Mouse (Mus musculus): ENCODE data around the gene Pip5kl1. TPM values are rescaled to one million over a fixed set of nuclear protein-coding genes. Genes with fewer than 3 reads are reported as not detected.

Pip5kl1 gene
- total RNA-seq, 2 experiments from 2014 or later = 0.31 TPM; not detected in 1

- ATAC-seq (ENCODE audit: poor library complexity, severe bottlenecking) = no peak
Observed at GRCm38 (mm10) chr2:32547380-32547779, 27.2 kb upstream of the Pip5kl1 start.

- peak; percentile 51 for ATAC-seq (ENCODE audit: poor library complexity, severe bottlenecking)
Observed at GRCm38 (mm10) chr2:32547964-32548739, 26.4 kb upstream of the Pip5kl1 start.

- no peak for ATAC-seq (ENCODE audit: poor library complexity, severe bottlenecking)
Observed at GRCm38 (mm10) chr2:32549171-32549570, 25.4 kb upstream of the Pip5kl1 start.

- ATAC-seq (ENCODE audit: poor library complexity, severe bottlenecking) = no peak
Observed at GRCm38 (mm10) chr2:32549764-32550163, 24.8 kb upstream of the Pip5kl1 start.

GRCm38 (mm10) chr2:32551236-32551635, 23.4 kb upstream of the Pip5kl1 start:
- no peak for ATAC-seq (ENCODE audit: poor library complexity, severe bottlenecking)

GRCm38 (mm10) chr2:32553592-32554148, 20.9 kb upstream of the Pip5kl1 start:
- ATAC-seq (ENCODE audit: poor library complexity, severe bottlenecking) = no peak

- ATAC-seq (ENCODE audit: poor library complexity, severe bottlenecking) = no peak
Observed at GRCm38 (mm10) chr2:32555484-32555883, 19.1 kb upstream of the Pip5kl1 start.

- ATAC-seq (ENCODE audit: poor library complexity, severe bottlenecking) = no peak
Observed at GRCm38 (mm10) chr2:32556019-32556418, 18.6 kb upstream of the Pip5kl1 start.

- no peak for ATAC-seq (ENCODE audit: poor library complexity, severe bottlenecking)
Observed at GRCm38 (mm10) chr2:32559570-32559969, 15.0 kb upstream of the Pip5kl1 start.

- ATAC-seq (ENCODE audit: poor library complexity, severe bottlenecking) = peak; percentile 56
Observed at GRCm38 (mm10) chr2:32566536-32567063, 8.0 kb upstream of the Pip5kl1 start.

GRCm38 (mm10) chr2:32568149-32568548, 6.4 kb upstream of the Pip5kl1 start:
- no peak for ATAC-seq (ENCODE audit: poor library complexity, severe bottlenecking)

GRCm38 (mm10) chr2:32568941-32569340, 5.7 kb upstream of the Pip5kl1 start:
- no peak for ATAC-seq (ENCODE audit: poor library complexity, severe bottlenecking)

GRCm38 (mm10) chr2:32570698-32571494, 3.7 kb upstream of the Pip5kl1 start, which contains the start of gene Dpm2:
TSS of gene Dpm2 (plus strand) at chr2:32570858.
- peak; percentile 94 for ATAC-seq (ENCODE audit: poor library complexity, severe bottlenecking)

GRCm38 (mm10) chr2:32572196-32572595, 2.4 kb upstream of the Pip5kl1 start:
- ATAC-seq (ENCODE audit: poor library complexity, severe bottlenecking) = no peak

- ATAC-seq (ENCODE audit: poor library complexity, severe bottlenecking) = peak; percentile 38; the same call in 1 of the 2 replicates
Observed at GRCm38 (mm10) chr2:32574901-32575585, 446 bp downstream of the Pip5kl1 start.

- ATAC-seq (ENCODE audit: poor library complexity, severe bottlenecking) = no peak
Observed at GRCm38 (mm10) chr2:32575586-32576160, 1.1 kb downstream of the Pip5kl1 start, which contains the start of gene 9430097D07Rik. TSS of gene 9430097D07Rik (minus strand) at chr2:32575684.

- no peak for ATAC-seq (ENCODE audit: poor library complexity, severe bottlenecking)
Observed at GRCm38 (mm10) chr2:32576532-32576931, 1.9 kb downstream of the Pip5kl1 start.

- no peak for ATAC-seq (ENCODE audit: poor library complexity, severe bottlenecking)
Observed at GRCm38 (mm10) chr2:32578146-32579046, 3.8 kb downstream of the Pip5kl1 start.

GRCm38 (mm10) chr2:32581450-32582095, 7.0 kb downstream of the Pip5kl1 start:
- no peak for ATAC-seq (ENCODE audit: poor library complexity, severe bottlenecking)
